Mouse (Mus musculus) liver, embryonic 12.5 days (tissue): Measurements from ENCODE around the gene Stk26. TPM values are rescaled to one million over a fixed set of nuclear protein-coding genes. Genes with fewer than 3 reads are reported as not detected.
A peak's percentile ranks its signal among the peaks of the same experiment; 100 is the strongest.

Experiments
- ATAC-seq: fragments of 200-750 bp; cut with Nextera tagmentation; 2 replicates; pipeline ENCODE4 v1.8.0; 2017; ENCODE audit warnings: moderate number of reproducible peaks, mild to moderate bottlenecking, moderate library complexity
- H3K27ac ChIP-seq: fragments of 300-500 bp; sonication (generic); 2 replicates; pipeline ENCODE4 v1.5.1; 2016; ENCODE audit warnings: mild to moderate bottlenecking
- H3K27me3 ChIP-seq: fragments of 300-500 bp; sonication (generic); replicated peaks from 2 replicates; pipeline ENCODE4 v1.6.1; 2016; ENCODE audit warnings: mild to moderate bottlenecking, moderate library complexity
- H3K36me3 ChIP-seq: fragments of 300-500 bp; sonication (generic); 2 replicates; pipeline ENCODE4 v1.6.1; 2016; ENCODE audit warnings: mild to moderate bottlenecking, moderate library complexity
- H3K4me1 ChIP-seq: fragments of 300-500 bp; sonication (generic); 2 replicates; pipeline ENCODE4 v1.6.1; 2016
- H3K4me2 ChIP-seq: fragments of 300-500 bp; sonication (generic); 2 replicates; pipeline ENCODE4 v1.6.1; 2016; ENCODE audit warnings: mild to moderate bottlenecking, moderate library complexity
- H3K4me3 ChIP-seq: fragments of 300-500 bp; sonication (generic); 2 replicates; pipeline ENCODE4 v1.5.1; 2016; ENCODE audit warnings: mild to moderate bottlenecking, moderate library complexity
- H3K9ac ChIP-seq: fragments of 300-500 bp; sonication (generic); 2 replicates; pipeline ENCODE4 v1.6.1; 2016; ENCODE audit warnings: mild to moderate bottlenecking, moderate library complexity
- H3K9me3 ChIP-seq: fragments of 300-500 bp; sonication (generic); replicated peaks from 2 replicates; pipeline ENCODE4 v1.6.1; 2016; ENCODE audit warnings: mild to moderate bottlenecking, moderate library complexity
- WGBS: fragments of 180-500 bp; shearing (Covaris S2); methylation state at CpG from one replicate; pipeline ENCODE4 v1.1.7; 2016; ENCODE audit not compliant: insufficient replicate concordance; 5-methylcytosine and 5-hydroxymethylcytosine counted together
- polyA plus RNA-seq: library from polyadenylated mRNA; unstranded; fragments of >200 nt; fragmentation: Nextera tagmentation; extraction: Ambion mirVana; gene quantifications from 2 replicates; pipeline ENCODE4 v1.2.1, GENCODE M21; 2016

Stk26 gene
- polyA plus RNA-seq: 4.0 and 4.5 TPM in 2 replicates

- peaks cover 3% of the 10 kb centered on the region for H3K27me3 ChIP-seq
- 0 out of 2 replicates have a peak, but pooled peaks cover 6% of the 10 kb centered on the region for H3K4me1 ChIP-seq
- 8% methylated on average over 24 of the region's 31 CpGs for WGBS
- no peaks in the 10 kb centered on the region for H3K9me3 ChIP-seq
- peak within 1 kb of the TSS; percentile 36; the same call in 1 of the 2 replicates for H3K27ac ChIP-seq
- peak; percentile 95 for ATAC-seq
- peak within 1 kb of the TSS; percentile 61 for H3K9ac ChIP-seq
- H3K36me3 ChIP-seq: no peaks in the 10 kb centered on the region
- peak within 1 kb of the TSS; percentile 62 for H3K4me3 ChIP-seq
- H3K4me2 ChIP-seq: peak within 1 kb of the TSS; percentile 83
Observed at GRCm38 (mm10) chrX:50840847-50841560, at the start of gene Stk26. Stk26 (plus strand) TSS chrX:50841047.

- Histone ChIP-seq H3K4me2 (no peak overlapping the region), H3K36me3 (no peaks in the 10 kb centered on the region), H3K27ac (no peak overlapping the region), H3K27me3 (0 out of 2 replicates have a peak, but pooled peaks cover 3% of the 10 kb centered on the region), H3K4me3 (no peak overlapping the region), H3K9ac (no peak overlapping the region), H3K4me1 (no peaks in the 10 kb centered on the region), H3K9me3 (no peaks in the 10 kb centered on the region)
- 41% methylated on average over 4 of the region's 4 CpGs for WGBS
- no peak for ATAC-seq
Observed at GRCm38 (mm10) chrX:50793005-50793680, 47.7 kb upstream of the Stk26 start.

GRCm38 (mm10) chrX:50797798-50798197 is 43.0 kb upstream of the Stk26 start:
- no peak for ATAC-seq
- WGBS: 70% methylated on average over 1 of the region's 1 CpGs
- no peaks in the 10 kb centered on the region for H3K9me3 ChIP-seq
- H3K27ac ChIP-seq: no peak overlapping the region
- no peaks in the 10 kb centered on the region for H3K4me1 ChIP-seq
- no peaks in the 10 kb centered on the region for H3K36me3 ChIP-seq
- H3K9ac ChIP-seq: no peak overlapping the region
- H3K4me2 ChIP-seq: no peak overlapping the region
- H3K27me3 ChIP-seq: 0 out of 2 replicates have a peak, but pooled peaks cover 3% of the 10 kb centered on the region
- no peak overlapping the region for H3K4me3 ChIP-seq

- no peak overlapping the region for H3K4me3 ChIP-seq
- no peak for ATAC-seq
- no peaks in the 10 kb centered on the region for H3K27me3 ChIP-seq
- no peaks in the 10 kb centered on the region for H3K4me1 ChIP-seq
- no peaks in the 10 kb centered on the region for H3K36me3 ChIP-seq
- H3K27ac ChIP-seq: no peak overlapping the region
- no peaks in the 10 kb centered on the region for H3K9me3 ChIP-seq
- H3K4me2 ChIP-seq: no peak overlapping the region
- WGBS: 68% methylated on average over 10 of the region's 10 CpGs
- no peak overlapping the region for H3K9ac ChIP-seq
Observed at GRCm38 (mm10) chrX:50798571-50798970, 42.3 kb upstream of the Stk26 start.

- 61% methylated on average over 8 of the region's 8 CpGs for WGBS
- ATAC-seq: no peak
- no peaks in the 10 kb centered on the region for H3K27me3 ChIP-seq
Observed at GRCm38 (mm10) chrX:50799656-50800188, 41.1 kb upstream of the Stk26 start.

GRCm38 (mm10) chrX:50805654-50806053 is 35.2 kb upstream of the Stk26 start:
- ATAC-seq: no peak
- H3K4me2 ChIP-seq: 0 out of 2 replicates have a peak overlapping the region, but pooled peaks have one; percentile 3
- no peaks in the 10 kb centered on the region for H3K4me1 ChIP-seq
- H3K36me3 ChIP-seq: no peaks in the 10 kb centered on the region
- no peak overlapping the region for H3K27ac ChIP-seq
- 24% methylated on average over 4 of the region's 4 CpGs for WGBS
- no peak overlapping the region for H3K4me3 ChIP-seq
- no peak overlapping the region for H3K9ac ChIP-seq
- no peaks in the 10 kb centered on the region for H3K27me3 ChIP-seq
- no peaks in the 10 kb centered on the region for H3K9me3 ChIP-seq

More at GRCm38 (mm10) chrX:50799656-50800188, 41.1 kb upstream of the Stk26 start:
- H3K4me1 ChIP-seq: no peaks in the 10 kb centered on the region
- H3K4me3 ChIP-seq: no peak overlapping the region
- H3K9me3 ChIP-seq: no peaks in the 10 kb centered on the region
- H3K27ac ChIP-seq: no peak overlapping the region
- H3K4me2 ChIP-seq: no peak overlapping the region
- H3K36me3 ChIP-seq: no peaks in the 10 kb centered on the region
- H3K9ac ChIP-seq: no peak overlapping the region

GRCm38 (mm10) chrX:50823856-50824255 is 17.0 kb upstream of the Stk26 start:
- peaks cover 6% of the 10 kb centered on the region; the same call in 1 of the 2 replicates for H3K27me3 ChIP-seq
- no peak for ATAC-seq
- H3K4me2 ChIP-seq: no peak overlapping the region
- 39% methylated on average over 6 of the region's 6 CpGs for WGBS
- no peaks in the 10 kb centered on the region for H3K36me3 ChIP-seq
- H3K9me3 ChIP-seq: no peaks in the 10 kb centered on the region
- H3K4me3 ChIP-seq: no peak overlapping the region
- no peak overlapping the region for H3K9ac ChIP-seq
- H3K27ac ChIP-seq: no peak overlapping the region
- no peaks in the 10 kb centered on the region for H3K4me1 ChIP-seq

- no peak for ATAC-seq
- H3K9ac ChIP-seq: no peak overlapping the region
- H3K27ac ChIP-seq: no peak overlapping the region
- H3K4me2 ChIP-seq: no peak overlapping the region
- WGBS: 62% methylated on average over 3 of the region's 3 CpGs
- H3K4me1 ChIP-seq: 0 out of 2 replicates have a peak, but pooled peaks cover 2% of the 10 kb centered on the region
- H3K27me3 ChIP-seq: no peaks in the 10 kb centered on the region; the same call in 1 of the 2 replicates
- no peaks in the 10 kb centered on the region for H3K9me3 ChIP-seq
- no peaks in the 10 kb centered on the region for H3K36me3 ChIP-seq
- no peak overlapping the region for H3K4me3 ChIP-seq
Observed at GRCm38 (mm10) chrX:50835592-50835991, 5.3 kb upstream of the Stk26 start.

GRCm38 (mm10) chrX:50836029-50836691 is 4.7 kb upstream of the Stk26 start:
- ATAC-seq: no peak
- 39% methylated on average over 10 of the region's 10 CpGs for WGBS
- 0 out of 2 replicates have a peak, but pooled peaks cover 6% of the 10 kb centered on the region for H3K4me1 ChIP-seq
- no peak overlapping the region for H3K9ac ChIP-seq
- H3K4me2 ChIP-seq: 0 out of 2 replicates have a peak overlapping the region, but pooled peaks have one; percentile 8
- H3K4me3 ChIP-seq: no peak overlapping the region
- H3K27me3 ChIP-seq: no peaks in the 10 kb centered on the region; the same call in 1 of the 2 replicates
- no peak overlapping the region for H3K27ac ChIP-seq
- H3K9me3 ChIP-seq: no peaks in the 10 kb centered on the region
- no peaks in the 10 kb centered on the region for H3K36me3 ChIP-seq

- WGBS: 15% methylated on average over 19 of the region's 23 CpGs
- no peaks in the 10 kb centered on the region for H3K9me3 ChIP-seq
- H3K4me1 ChIP-seq: 0 out of 2 replicates have a peak, but pooled peaks cover 6% of the 10 kb centered on the region
- H3K4me2 ChIP-seq: peak overlapping the region; percentile 83
- peaks cover 3% of the 10 kb centered on the region; the same call in 1 of the 2 replicates for H3K27me3 ChIP-seq
- peak overlapping the region; percentile 62 for H3K4me3 ChIP-seq
- peak overlapping the region; percentile 36; the same call in 1 of the 2 replicates for H3K27ac ChIP-seq
- H3K9ac ChIP-seq: peak overlapping the region; percentile 61
- peak; percentile 72 for ATAC-seq
- H3K36me3 ChIP-seq: no peaks in the 10 kb centered on the region
Observed at GRCm38 (mm10) chrX:50841587-50841986, 740 bp downstream of the Stk26 start.

- Histone ChIP-seq H3K27me3 (peaks cover 3% of the 10 kb centered on the region; the same call in 1 of the 2 replicates), H3K9ac (peak overlapping the region; percentile 61), H3K36me3 (no peaks in the 10 kb centered on the region), H3K4me1 (0 out of 2 replicates have a peak, but pooled peaks cover 6% of the 10 kb centered on the region), H3K27ac (no peak overlapping the region), H3K4me3 (peak overlapping the region; percentile 62), H3K9me3 (no peaks in the 10 kb centered on the region), H3K4me2 (peak overlapping the region; percentile 83)
- ATAC-seq: peak; percentile 22; the same call in 1 of the 2 replicates
- WGBS: 32% methylated on average over 9 of the region's 9 CpGs
Observed at GRCm38 (mm10) chrX:50842046-50842445, 1.2 kb downstream of the Stk26 start.
